Mouse (Mus musculus): ENCODE measurements around the gene Mier3. TPM values are rescaled to one million over a fixed set of nuclear protein-coding genes. Genes with fewer than 3 reads are reported as not detected.

Mier3 gene
- polyA plus RNA-seq (2015; fragmentation: Nextera tagmentation; extraction: Ambion mirVana) = 21.6 and 25.2 TPM in 2 replicates

DNA sequence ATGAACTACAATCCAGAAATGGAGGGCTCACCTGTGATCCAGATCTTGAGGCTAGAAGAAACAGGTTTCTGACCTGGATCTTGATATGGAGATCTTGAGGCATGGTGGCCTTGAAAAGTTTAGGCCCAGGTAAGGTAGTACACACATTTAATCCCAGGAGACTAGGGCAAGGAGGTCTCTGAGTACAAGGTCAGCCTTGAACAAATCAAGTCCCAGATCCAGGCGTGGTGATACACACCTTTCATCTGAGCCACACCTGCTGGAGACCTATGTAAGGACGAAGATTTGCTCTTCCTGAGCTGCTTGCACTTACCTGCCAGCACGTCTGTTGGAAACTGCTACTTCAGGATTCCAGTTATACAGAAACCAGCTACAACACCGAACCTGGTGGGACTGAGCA, at the start of gene Mier3:
TSS of gene Mier3 (plus strand) at position 301 of the 400 bp plus-strand sequence.
- Histone ChIP-seq H3K4me2 (no peak within 1 kb of the TSS), H3K4me1 (no peaks in the 10 kb centered on the region), H3K36me3 (no peaks in the 10 kb centered on the region), H3K9me3 (no peaks in the 10 kb centered on the region), H3K27ac (no peak within 1 kb of the TSS), H3K27me3 (no peaks in the 10 kb centered on the region), H3K4me3 (no peak within 1 kb of the TSS), H3K9ac (no peak within 1 kb of the TSS)
- ATAC-seq (ENCODE audit: insufficient number of reproducible peaks, low FRiP score, low TSS enrichment, low read depth) = no peak
- WGBS = 80% methylated on average over 4 of the region's 4 CpGs

DNA sequence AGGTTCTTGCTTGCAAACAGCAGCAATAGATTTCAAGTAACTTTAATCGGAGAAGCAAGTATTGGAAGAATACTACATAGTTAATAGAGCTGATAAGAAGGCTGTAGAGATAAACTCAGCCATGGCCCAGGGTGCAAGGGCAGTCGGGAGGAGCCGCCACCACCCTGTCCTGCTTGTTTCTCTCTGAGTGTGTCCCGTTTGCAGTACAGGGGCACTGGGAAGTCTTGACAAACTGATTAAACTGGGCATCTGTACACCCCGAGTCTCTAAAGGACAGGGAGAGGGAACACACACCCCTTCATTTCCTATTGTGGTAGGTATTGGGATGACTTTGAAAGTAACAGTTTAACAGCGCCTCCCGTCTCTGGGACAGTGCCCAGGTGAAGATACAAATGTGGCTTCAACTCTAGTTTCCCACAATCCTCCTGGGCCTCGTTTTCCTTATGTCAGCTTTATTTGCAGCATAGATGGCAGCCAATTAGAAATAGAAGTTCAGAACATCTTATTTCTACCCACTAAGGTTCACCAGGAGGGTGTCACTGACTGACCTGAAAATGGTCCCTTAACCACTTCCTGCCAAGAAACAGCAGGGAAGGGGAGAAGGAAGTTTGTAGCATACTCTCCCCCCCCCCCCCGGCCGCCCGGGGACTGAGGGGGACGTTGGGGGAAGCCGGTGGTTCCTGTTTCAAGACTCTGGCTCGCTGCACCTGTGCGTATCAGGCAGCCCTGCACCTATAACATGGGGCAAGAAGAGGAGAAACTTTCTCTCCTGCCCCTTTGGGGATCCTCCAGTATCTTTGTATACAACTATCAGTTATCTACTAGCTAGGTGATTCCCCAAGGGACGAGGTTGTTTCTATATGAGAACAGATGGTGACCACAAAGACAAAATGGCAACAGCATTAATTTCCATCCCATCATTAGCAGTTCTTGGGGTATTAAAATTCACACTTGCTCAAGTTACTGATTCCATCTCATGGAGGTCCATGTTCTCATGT, 46.3 kb upstream of the Mier3 start:
- no peak for ATAC-seq (ENCODE audit: insufficient number of reproducible peaks, low FRiP score, low TSS enrichment, low read depth)
- Histone ChIP-seq H3K27ac (no peak overlapping the region), H3K9me3 (no peaks in the 10 kb centered on the region), H3K4me2 (no peak overlapping the region), H3K9ac (no peak overlapping the region), H3K4me1 (no peaks in the 10 kb centered on the region), H3K27me3 (no peaks in the 10 kb centered on the region), H3K36me3 (no peaks in the 10 kb centered on the region), H3K4me3 (no peak overlapping the region)
- 87% methylated on average over 16 of the region's 16 CpGs for WGBS

DNA sequence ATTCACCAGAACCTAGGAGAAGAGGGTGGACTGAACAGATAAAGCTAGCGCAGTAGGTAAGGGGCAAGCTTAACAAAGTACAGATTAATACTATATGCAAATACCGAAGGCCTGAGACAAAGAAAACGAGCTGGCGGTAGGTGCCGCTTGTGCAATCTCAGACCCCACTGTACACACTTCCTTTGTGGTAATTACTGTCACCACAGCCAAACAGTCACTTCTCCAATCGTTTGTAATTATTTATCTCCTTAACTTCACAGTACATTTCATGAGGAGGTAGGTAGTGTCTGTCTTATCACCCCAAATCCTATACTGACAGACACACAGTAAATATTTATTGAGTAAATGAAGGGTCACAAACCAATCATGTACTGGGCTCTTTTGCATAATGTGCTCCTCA, 40.5 kb upstream of the Mier3 start:
- no peak overlapping the region for H3K4me2 ChIP-seq
- ATAC-seq (ENCODE audit: insufficient number of reproducible peaks, low FRiP score, low TSS enrichment, low read depth) = no peak
- H3K9me3 ChIP-seq = no peaks in the 10 kb centered on the region
- no peak overlapping the region for H3K4me3 ChIP-seq
- H3K27ac ChIP-seq = no peak overlapping the region
- H3K27me3 ChIP-seq = no peaks in the 10 kb centered on the region
- H3K36me3 ChIP-seq = no peaks in the 10 kb centered on the region
- no peak overlapping the region for H3K9ac ChIP-seq
- H3K4me1 ChIP-seq = no peaks in the 10 kb centered on the region
- WGBS = 85% methylated on average over 6 of the region's 6 CpGs

DNA sequence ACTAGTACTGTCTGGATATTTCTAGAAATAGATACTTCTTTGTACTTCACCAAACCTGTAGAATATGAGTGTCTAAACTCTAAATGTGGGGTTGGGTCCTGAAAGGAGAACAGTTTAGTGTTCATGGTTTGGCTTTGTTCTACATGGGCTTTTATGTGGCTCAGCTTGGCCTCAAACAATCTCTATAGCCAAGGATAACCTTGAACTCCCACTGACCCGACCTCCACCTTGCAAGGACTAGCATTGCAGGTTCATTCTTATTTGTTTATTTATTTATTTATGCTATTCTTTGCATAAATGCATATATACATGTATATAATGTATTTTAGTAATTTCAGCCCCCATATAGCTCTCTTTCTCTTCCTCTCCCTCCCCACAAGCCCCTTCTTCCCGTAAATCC, 37.1 kb upstream of the Mier3 start:
- H3K9ac ChIP-seq = no peak overlapping the region
- H3K27me3 ChIP-seq = no peaks in the 10 kb centered on the region
- no peak overlapping the region for H3K4me3 ChIP-seq
- no peak overlapping the region for H3K4me2 ChIP-seq
- H3K36me3 ChIP-seq = no peaks in the 10 kb centered on the region
- ATAC-seq (ENCODE audit: insufficient number of reproducible peaks, low FRiP score, low TSS enrichment, low read depth) = no peak
- H3K4me1 ChIP-seq = no peaks in the 10 kb centered on the region
- H3K27ac ChIP-seq = no peak overlapping the region
- WGBS = 76% methylated on average over 2 of the region's 2 CpGs
- no peaks in the 10 kb centered on the region for H3K9me3 ChIP-seq

DNA sequence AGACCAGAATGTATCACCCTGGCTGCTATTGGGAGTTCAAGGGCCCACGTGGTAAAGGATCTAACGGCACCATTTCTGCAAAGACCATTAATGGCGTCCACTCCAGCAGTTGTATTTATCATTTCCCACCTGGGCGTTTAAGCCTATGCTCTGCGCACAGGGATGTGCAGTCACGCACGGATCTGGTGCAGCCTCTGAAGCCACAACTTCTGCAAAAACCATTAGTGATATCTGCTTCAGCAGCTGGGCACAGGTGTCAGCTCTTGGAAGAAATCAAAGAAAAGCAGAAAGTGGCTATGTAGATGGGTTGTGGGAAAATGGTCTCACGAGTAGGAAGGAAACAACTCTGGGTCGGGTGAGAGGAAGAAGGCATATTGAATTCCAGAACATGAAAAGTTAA, 34.6 kb upstream of the Mier3 start:
- Histone ChIP-seq H3K4me2 (no peak overlapping the region), H3K4me3 (no peak overlapping the region), H3K9ac (no peak overlapping the region), H3K36me3 (no peaks in the 10 kb centered on the region), H3K9me3 (no peaks in the 10 kb centered on the region), H3K4me1 (no peaks in the 10 kb centered on the region), H3K27me3 (no peaks in the 10 kb centered on the region), H3K27ac (no peak overlapping the region)
- ATAC-seq (ENCODE audit: insufficient number of reproducible peaks, low FRiP score, low TSS enrichment, low read depth) = no peak
- WGBS = 69% methylated on average over 9 of the region's 9 CpGs

DNA sequence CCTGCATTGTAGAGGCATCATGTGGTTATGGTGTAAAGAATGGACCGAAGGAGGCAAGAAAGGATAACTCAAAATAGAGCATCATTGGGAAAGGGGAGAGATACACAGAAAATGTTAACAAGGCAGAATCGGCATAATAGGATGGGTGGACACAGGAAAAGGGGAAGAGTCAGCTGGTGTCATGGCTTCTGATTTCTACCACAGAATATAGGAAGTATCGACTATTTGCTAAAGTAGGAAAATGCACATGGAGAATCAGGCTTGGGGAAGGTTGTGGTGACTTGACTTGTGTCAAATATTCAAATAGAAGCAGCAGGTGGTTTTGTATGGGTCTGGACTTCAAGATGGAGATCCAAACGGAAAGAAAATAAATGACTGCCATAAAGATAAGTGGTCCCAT, 33.5 kb upstream of the Mier3 start:
- Histone ChIP-seq H3K9ac (no peak overlapping the region), H3K27ac (no peak overlapping the region), H3K4me1 (no peaks in the 10 kb centered on the region), H3K9me3 (no peaks in the 10 kb centered on the region), H3K36me3 (no peaks in the 10 kb centered on the region), H3K27me3 (no peaks in the 10 kb centered on the region), H3K4me3 (no peak overlapping the region), H3K4me2 (no peak overlapping the region)
- 91% methylated on average over 4 of the region's 4 CpGs for WGBS
- ATAC-seq (ENCODE audit: insufficient number of reproducible peaks, low FRiP score, low TSS enrichment, low read depth) = no peak

DNA sequence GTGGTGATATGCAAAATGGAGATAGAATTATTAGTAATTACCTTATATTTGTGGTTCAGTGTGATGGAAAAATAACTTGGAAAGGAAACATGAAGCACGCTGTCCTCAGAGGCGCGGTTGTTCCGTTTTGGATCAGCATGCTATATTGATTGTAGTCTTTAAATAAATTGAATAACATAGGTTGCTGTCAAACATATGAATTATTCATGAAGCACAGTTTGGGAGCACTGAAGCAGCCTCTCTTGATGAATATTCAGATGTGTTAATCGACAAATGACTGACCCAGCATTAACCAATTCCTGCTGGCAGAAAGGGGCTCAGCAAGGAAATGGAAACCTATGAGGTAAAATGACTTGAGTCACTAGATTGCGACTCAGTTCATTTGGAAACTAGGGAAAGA, 29.8 kb upstream of the Mier3 start:
- Histone ChIP-seq H3K36me3 (no peaks in the 10 kb centered on the region), H3K27ac (no peak overlapping the region), H3K27me3 (no peaks in the 10 kb centered on the region), H3K9ac (no peak overlapping the region), H3K4me2 (no peak overlapping the region), H3K9me3 (no peaks in the 10 kb centered on the region), H3K4me1 (no peaks in the 10 kb centered on the region), H3K4me3 (no peak overlapping the region)
- 77% methylated on average over 6 of the region's 6 CpGs for WGBS
- no peak for ATAC-seq (ENCODE audit: insufficient number of reproducible peaks, low FRiP score, low TSS enrichment, low read depth)

DNA sequence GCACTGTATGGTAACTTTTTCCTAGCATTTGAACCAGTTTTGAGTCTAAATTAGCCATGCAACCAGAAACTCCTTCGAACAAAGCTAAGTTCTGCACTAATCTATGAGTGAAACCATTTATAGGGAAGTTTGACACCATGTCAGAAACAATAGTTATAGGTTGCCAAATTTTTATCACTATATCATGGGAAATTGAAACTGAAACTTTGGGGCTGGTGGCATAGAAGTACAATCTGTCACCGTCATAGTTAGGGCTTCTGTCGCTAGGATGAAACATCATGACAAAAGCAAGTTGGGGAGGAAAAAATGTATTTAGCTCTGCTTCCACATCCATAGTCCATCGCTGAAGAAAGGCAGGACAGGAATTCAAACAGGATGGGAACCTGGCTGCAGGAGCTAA, 25.5 kb upstream of the Mier3 start:
- Histone ChIP-seq H3K9me3 (no peaks in the 10 kb centered on the region), H3K9ac (no peak overlapping the region), H3K27me3 (no peaks in the 10 kb centered on the region), H3K4me2 (no peak overlapping the region), H3K36me3 (no peaks in the 10 kb centered on the region), H3K4me3 (no peak overlapping the region), H3K27ac (no peak overlapping the region), H3K4me1 (peaks cover 20% of the 10 kb centered on the region)
- no peak for ATAC-seq (ENCODE audit: insufficient number of reproducible peaks, low FRiP score, low TSS enrichment, low read depth)
- 90% methylated on average over 4 of the region's 4 CpGs for WGBS

DNA sequence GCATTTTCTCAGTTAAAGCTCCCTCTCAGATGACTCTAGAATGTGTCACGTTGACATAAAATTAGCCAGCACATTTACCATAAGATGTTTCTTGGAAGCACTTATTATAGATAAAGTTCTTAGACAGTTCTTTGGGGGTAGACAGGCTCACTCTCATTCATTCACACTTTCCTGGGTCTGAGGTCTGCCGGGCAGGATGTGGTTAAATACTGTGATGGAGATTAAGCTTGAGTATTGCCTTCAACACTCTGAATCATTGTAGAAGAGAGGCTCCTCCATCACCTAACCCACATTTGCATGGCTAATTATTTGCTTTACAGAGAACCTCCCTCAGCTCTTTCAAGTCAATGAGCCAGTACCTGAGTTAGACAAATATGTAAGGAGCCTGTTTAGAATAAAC, 24.9 kb upstream of the Mier3 start:
- H3K4me2 ChIP-seq = no peak overlapping the region
- H3K4me1 ChIP-seq = peaks cover 20% of the 10 kb centered on the region
- no peak for ATAC-seq (ENCODE audit: insufficient number of reproducible peaks, low FRiP score, low TSS enrichment, low read depth)
- no peaks in the 10 kb centered on the region for H3K9me3 ChIP-seq
- H3K27ac ChIP-seq = no peak overlapping the region
- no peaks in the 10 kb centered on the region for H3K36me3 ChIP-seq
- no peak overlapping the region for H3K4me3 ChIP-seq
- H3K27me3 ChIP-seq = no peaks in the 10 kb centered on the region
- no peak overlapping the region for H3K9ac ChIP-seq
- WGBS = 72% methylated on average over 2 of the region's 2 CpGs

DNA sequence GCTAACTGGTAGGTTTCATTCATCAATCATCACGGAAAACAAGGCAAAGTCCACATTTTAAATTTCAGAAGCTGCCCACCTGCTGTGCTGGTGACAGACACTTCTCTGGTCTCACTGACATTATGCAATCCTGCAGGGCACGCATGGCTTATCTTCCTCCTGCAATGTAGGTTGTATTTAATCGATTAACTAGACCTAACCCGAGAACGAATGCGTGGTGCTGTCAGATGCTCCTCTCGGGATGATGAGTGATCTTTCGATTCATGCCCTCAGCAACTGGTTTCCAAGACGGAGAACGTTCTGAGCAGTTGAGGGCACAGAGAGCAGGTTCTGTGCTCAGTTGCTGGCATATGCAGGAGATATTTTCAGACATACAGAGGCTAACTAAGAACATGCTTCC, 24.5 kb upstream of the Mier3 start:
- Histone ChIP-seq H3K4me1 (peaks cover 20% of the 10 kb centered on the region), H3K4me2 (no peak overlapping the region), H3K9me3 (no peaks in the 10 kb centered on the region), H3K4me3 (no peak overlapping the region), H3K27ac (no peak overlapping the region), H3K36me3 (no peaks in the 10 kb centered on the region), H3K9ac (no peak overlapping the region), H3K27me3 (no peaks in the 10 kb centered on the region)
- ATAC-seq (ENCODE audit: insufficient number of reproducible peaks, low FRiP score, low TSS enrichment, low read depth) = no peak
- 77% methylated on average over 10 of the region's 10 CpGs for WGBS

DNA sequence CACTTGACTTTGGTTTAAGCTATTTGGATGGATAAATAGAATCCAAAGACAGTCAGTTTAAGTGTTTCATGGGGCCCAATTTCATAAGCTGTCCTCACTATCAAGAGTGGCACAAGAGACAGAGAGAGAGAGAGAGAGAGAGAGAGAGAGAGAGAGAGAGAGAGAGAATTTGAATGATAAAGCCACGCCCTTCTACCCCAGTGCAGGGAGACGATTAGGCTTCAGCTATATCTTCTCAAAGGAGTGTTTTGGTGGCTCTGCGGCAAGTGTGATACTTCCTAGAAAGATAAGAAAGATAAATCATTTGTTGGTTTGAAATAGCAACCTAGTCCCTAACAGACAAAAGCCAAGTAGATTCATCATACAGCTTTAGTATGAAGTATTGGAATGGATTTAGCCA, 24.0 kb upstream of the Mier3 start:
- Histone ChIP-seq H3K27me3 (no peaks in the 10 kb centered on the region), H3K4me2 (no peak overlapping the region), H3K4me3 (no peak overlapping the region), H3K36me3 (no peaks in the 10 kb centered on the region), H3K9ac (no peak overlapping the region), H3K4me1 (peaks cover 20% of the 10 kb centered on the region), H3K9me3 (no peaks in the 10 kb centered on the region), H3K27ac (no peak overlapping the region)
- ATAC-seq (ENCODE audit: insufficient number of reproducible peaks, low FRiP score, low TSS enrichment, low read depth) = no peak
- 69% methylated on average over 3 of the region's 3 CpGs for WGBS

DNA sequence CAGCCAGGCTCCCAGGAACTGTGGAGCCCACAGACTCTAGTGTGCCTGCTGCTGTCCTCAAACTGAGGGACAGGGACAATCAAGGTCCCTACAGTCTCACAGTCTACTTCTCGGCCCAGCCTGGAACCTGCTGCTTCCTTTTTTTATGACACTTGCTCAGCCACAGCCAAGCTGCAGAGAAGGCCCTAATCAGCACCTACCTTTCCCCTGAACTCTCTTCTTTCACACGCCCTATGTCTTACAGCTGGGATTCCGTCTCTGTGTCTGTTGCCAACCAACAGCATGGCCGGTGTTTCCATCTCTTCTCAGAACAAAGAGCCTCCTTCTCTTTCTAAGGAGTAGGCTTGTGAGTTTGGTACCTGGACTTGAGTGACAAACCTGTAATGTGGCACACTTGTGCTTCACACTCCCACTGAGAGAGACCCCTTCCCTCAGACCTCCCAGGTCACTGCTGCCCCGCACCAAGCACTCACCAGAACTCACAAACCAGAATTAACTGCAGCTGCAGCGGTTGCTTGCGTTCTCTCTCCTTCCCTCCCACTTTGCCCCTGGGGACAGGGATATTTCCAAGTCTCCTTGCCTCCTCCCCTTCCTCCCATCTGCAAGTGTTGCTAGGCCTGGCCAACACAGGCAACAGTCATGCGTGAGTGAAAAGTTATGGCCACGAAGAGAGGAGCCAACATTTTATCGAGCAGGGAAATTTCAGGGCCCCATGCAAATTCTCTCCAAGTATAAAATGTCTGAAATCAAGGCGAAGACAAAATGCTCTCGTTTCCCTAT, 22.1 kb upstream of the Mier3 start:
- WGBS = 25% methylated on average over 12 of the region's 12 CpGs
- peak overlapping the region; percentile 7; the same call in 1 of the 2 replicates for H3K4me2 ChIP-seq
- peak; percentile 65; the same call in 1 of the 2 replicates for ATAC-seq (ENCODE audit: insufficient number of reproducible peaks, low FRiP score, low TSS enrichment, low read depth)
- peaks cover 20% of the 10 kb centered on the region for H3K4me1 ChIP-seq
- no peak overlapping the region for H3K4me3 ChIP-seq
- no peaks in the 10 kb centered on the region for H3K36me3 ChIP-seq
- H3K9ac ChIP-seq = no peak overlapping the region
- no peaks in the 10 kb centered on the region for H3K9me3 ChIP-seq
- H3K27ac ChIP-seq = peak overlapping the region; percentile 85
- H3K27me3 ChIP-seq = no peaks in the 10 kb centered on the region

All from limb, embryonic 15.5 days (tissue).